Mouse (Mus musculus): ENCODE measurements around the gene Vps13c. TPM values are rescaled to one million over a fixed set of nuclear protein-coding genes. Genes with fewer than 3 reads are reported as not detected.

Vps13c gene
- polyA plus RNA-seq (2012; rRNA removed) (6.2 and 7.4 TPM in 2 replicates), polyA plus RNA-seq (2014; fragmentation: Nextera tagmentation; extraction: Ambion mirVana) (3.8 and 4.0 TPM in 2 replicates)

DNA sequence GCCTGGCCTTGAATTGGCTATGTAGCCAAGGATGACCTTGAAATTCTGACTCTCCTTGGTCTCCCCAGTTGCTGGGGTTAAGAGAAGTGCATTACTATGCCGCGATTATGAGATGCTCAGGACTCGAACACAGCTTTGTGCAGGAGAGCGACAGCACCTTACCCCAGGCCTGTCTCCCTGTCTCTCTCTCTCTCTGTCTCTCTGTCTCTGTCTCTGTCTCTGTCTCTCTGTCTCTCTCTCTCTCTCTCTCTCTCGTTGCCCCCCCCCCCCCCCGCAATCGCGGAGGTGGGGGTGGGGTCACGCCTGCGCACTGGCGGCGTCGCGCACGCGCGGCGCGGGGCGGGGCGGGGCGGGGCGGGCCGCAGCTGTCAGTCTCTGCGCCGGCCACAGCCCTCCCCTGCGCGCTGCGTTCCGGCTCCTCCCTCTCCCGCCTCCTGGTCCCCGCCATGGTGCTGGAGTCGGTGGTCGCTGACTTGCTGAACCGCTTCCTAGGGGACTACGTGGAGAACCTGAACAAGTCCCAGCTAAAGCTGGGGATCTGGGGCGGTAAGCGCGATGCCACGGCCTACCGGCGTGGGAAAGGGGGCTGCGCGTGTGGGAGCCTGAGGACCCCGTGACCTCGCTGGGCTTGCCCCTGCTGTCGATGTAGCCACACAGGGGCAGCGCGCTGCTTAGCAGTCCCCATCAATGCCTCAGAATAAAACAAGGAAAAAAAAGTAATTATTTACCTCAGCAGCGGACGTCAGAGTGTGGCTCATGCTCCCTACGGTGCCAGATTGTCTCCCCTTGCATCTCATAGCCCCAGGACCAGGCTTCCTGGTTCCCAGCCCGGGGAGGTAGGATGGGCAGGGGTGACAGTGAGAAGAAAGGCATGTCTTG, at the start of gene Vps13c:
TSS of gene Vps13c (plus strand) at position 416 of the 879 bp plus-strand sequence.
- no peaks in the 10 kb centered on the region for H3K9me3 ChIP-seq (ENCODE audit: control insufficient read depth, low read length)
- no peak within 1 kb of the TSS; the same call in 1 of the 2 replicates for H3K27ac ChIP-seq (replicated peaks; ENCODE audit: low read depth, low read length)
- no peaks in the 10 kb centered on the region for H3K36me3 ChIP-seq (ENCODE audit: control insufficient read depth, insufficient read depth, low read length)
- peaks cover 3% of the 10 kb centered on the region; the same call in 1 of the 2 replicates for H3K4me1 ChIP-seq (ENCODE audit: control insufficient read depth, insufficient read depth, low read length)
- 0 out of 2 replicates have a peak, but pooled peaks have one; percentile 38 for TF ChIP-seq POLR2A (IDR thresholded peaks at IDR 0.05; ENCODE audit: borderline replicate concordance, extremely low read depth, insufficient read depth, insufficient read length)
- WGBS = under 1% methylated on average over 47 of the region's 53 CpGs
- no peaks in the 10 kb centered on the region for H3K27me3 ChIP-seq (ENCODE audit: control insufficient read depth, insufficient read depth, low read length)
- H3K4me3 ChIP-seq (replicated peaks; ENCODE audit: low read length) = peak within 1 kb of the TSS; percentile 77
- peak; percentile 83 for DNase-seq (ENCODE audit: low spot score)
- peak within 1 kb of the TSS; percentile 82 for H3K4me2 ChIP-seq (replicated peaks; ENCODE audit: low read depth, low read length, severe bottlenecking)
- H3K9ac ChIP-seq (ENCODE audit: low read depth, low read length, severe bottlenecking) = peak within 1 kb of the TSS; percentile 64
- ATAC-seq (ENCODE audit: low FRiP score, low read depth) = peak; percentile 99

DNA sequence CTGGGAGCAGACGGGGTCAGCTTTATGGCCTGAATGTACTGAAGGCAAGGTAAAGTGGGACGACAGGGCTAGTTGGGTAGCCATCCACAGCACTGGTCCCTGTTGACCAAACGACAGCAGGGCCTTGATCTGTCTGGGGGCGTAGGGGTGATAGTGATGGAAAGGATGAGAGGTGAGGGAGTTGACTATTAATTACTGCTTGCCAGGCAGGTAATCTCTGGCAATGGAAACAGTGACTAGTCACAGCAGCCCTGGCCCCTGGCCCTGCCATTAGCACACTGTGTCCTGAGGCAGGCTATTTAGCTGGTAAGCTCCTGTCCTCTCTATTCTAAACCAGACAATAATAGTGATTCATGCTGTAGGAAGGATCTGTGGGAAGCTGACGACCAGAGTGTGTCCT, 47.8 kb upstream of the Vps13c start:
- DNase-seq (ENCODE audit: low spot score) = no peak
- no peaks in the 10 kb centered on the region for H3K4me1 ChIP-seq (ENCODE audit: control insufficient read depth, insufficient read depth, low read length)
- WGBS = 61% methylated on average over 5 of the region's 5 CpGs

DNA sequence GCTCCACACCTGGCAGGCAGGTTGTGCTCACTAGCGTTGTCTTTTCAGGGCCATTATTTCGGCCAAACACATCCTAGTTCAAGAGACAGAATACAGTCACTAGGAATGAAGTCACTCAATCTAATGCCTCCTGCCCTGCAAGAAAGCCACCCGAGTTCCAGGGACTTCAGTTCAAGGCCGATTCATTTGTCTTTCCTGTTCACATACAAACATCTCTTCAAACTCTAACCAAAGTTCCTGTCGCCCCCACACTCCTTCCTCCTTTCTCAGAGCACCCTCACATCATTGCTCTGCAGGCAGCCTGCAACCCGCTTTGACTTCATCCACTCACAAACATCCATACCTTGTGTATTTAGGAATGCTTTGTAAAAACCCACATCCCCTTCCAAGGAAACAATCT, 46.7 kb upstream of the Vps13c start:
- Histone ChIP-seq H3K4me1 (ENCODE audit: control insufficient read depth, insufficient read depth, low read length) (no peaks in the 10 kb centered on the region), H3K4me3 (replicated peaks; ENCODE audit: low read length) (no peak overlapping the region), H3K27ac (replicated peaks; ENCODE audit: low read depth, low read length) (no peak overlapping the region), H3K4me2 (replicated peaks; ENCODE audit: low read depth, low read length, severe bottlenecking) (no peak overlapping the region), H3K9ac (ENCODE audit: low read depth, low read length, severe bottlenecking) (no peak overlapping the region), H3K27me3 (ENCODE audit: control insufficient read depth, insufficient read depth, low read length) (no peaks in the 10 kb centered on the region), H3K9me3 (ENCODE audit: control insufficient read depth, low read length) (no peaks in the 10 kb centered on the region), H3K36me3 (ENCODE audit: control insufficient read depth, insufficient read depth, low read length) (no peaks in the 10 kb centered on the region)
- TF ChIP-seq POLR2A (IDR thresholded peaks at IDR 0.05; ENCODE audit: borderline replicate concordance, extremely low read depth, insufficient read depth, insufficient read length) = no peak
- ATAC-seq (ENCODE audit: low FRiP score, low read depth) (no peak), DNase-seq (ENCODE audit: low spot score) (no peak)
- WGBS = 69% methylated on average over 6 of the region's 6 CpGs

More for the DNA sequence above, 47.8 kb upstream of the Vps13c start:
- Histone ChIP-seq H3K27me3 (ENCODE audit: control insufficient read depth, insufficient read depth, low read length) (no peaks in the 10 kb centered on the region), H3K4me2 (replicated peaks; ENCODE audit: low read depth, low read length, severe bottlenecking) (no peak overlapping the region), H3K9ac (ENCODE audit: low read depth, low read length, severe bottlenecking) (no peak overlapping the region), H3K4me3 (replicated peaks; ENCODE audit: low read length) (no peak overlapping the region), H3K27ac (replicated peaks; ENCODE audit: low read depth, low read length) (no peak overlapping the region), H3K9me3 (ENCODE audit: control insufficient read depth, low read length) (no peaks in the 10 kb centered on the region), H3K36me3 (ENCODE audit: control insufficient read depth, insufficient read depth, low read length) (no peaks in the 10 kb centered on the region)
- TF ChIP-seq POLR2A (IDR thresholded peaks at IDR 0.05; ENCODE audit: borderline replicate concordance, extremely low read depth, insufficient read depth, insufficient read length) = no peak
- ATAC-seq (ENCODE audit: low FRiP score, low read depth) = no peak

DNA sequence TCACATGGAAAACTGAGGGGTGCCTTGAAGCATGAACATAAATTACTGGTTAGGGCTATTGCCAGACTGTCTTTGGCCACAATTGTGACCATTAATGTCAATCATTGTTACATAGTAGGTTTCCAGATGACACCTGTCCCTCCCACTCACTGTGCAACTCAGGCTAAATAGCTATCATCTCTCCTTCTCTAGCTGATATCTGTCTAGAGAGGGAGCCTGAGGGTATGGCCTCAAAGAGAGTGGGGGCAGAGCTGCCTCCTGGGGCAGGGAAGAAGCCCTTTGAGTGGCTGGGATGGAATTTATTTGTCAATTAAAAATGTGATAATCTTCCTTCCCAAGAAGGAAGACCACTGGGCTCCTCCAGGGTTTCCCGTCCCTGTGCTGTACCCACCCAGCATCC, 46.0 kb upstream of the Vps13c start:
- Histone ChIP-seq H3K4me2 (replicated peaks; ENCODE audit: low read depth, low read length, severe bottlenecking) (no peak overlapping the region), H3K27ac (replicated peaks; ENCODE audit: low read depth, low read length) (no peak overlapping the region), H3K27me3 (ENCODE audit: control insufficient read depth, insufficient read depth, low read length) (no peaks in the 10 kb centered on the region), H3K9me3 (ENCODE audit: control insufficient read depth, low read length) (no peaks in the 10 kb centered on the region), H3K9ac (ENCODE audit: low read depth, low read length, severe bottlenecking) (no peak overlapping the region), H3K4me3 (replicated peaks; ENCODE audit: low read length) (no peak overlapping the region), H3K4me1 (ENCODE audit: control insufficient read depth, insufficient read depth, low read length) (peaks cover 5% of the 10 kb centered on the region; the same call in 1 of the 2 replicates), H3K36me3 (ENCODE audit: control insufficient read depth, insufficient read depth, low read length) (no peaks in the 10 kb centered on the region)
- no peak for ATAC-seq (ENCODE audit: low FRiP score, low read depth)
- no peak for DNase-seq (ENCODE audit: low spot score)
- WGBS = 0% methylated on average over 1 of the region's 1 CpGs
- TF ChIP-seq POLR2A (IDR thresholded peaks at IDR 0.05; ENCODE audit: borderline replicate concordance, extremely low read depth, insufficient read depth, insufficient read length) = no peak

DNA sequence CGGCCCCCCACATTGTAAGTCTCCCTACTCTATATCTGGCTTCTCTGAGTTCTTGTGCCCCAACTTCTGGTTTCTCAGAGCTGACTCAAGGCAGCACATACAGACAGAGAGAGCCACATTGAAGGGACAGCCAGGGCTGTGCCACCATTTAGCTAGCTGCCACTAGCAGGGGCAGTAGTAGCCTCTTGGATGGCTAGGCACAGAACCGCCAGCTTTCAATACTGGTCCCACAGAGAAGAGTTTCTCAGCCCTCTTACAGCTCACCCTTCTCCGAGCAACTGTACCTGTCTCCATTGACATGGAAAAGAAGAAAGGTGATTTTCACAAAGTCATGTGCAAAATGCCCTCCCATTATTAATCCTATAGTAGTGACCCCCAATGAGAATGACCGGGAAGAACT, 45.5 kb upstream of the Vps13c start:
- no peak for ATAC-seq (ENCODE audit: low FRiP score, low read depth)
- 84% methylated on average over 4 of the region's 4 CpGs for whole genome bisulfite sequencing
- H3K27ac ChIP-seq (replicated peaks; ENCODE audit: low read depth, low read length) = no peak overlapping the region

More for the DNA sequence above, 45.5 kb upstream of the Vps13c start:
- Histone ChIP-seq H3K27me3 (ENCODE audit: control insufficient read depth, insufficient read depth, low read length) (no peaks in the 10 kb centered on the region), H3K4me1 (ENCODE audit: control insufficient read depth, insufficient read depth, low read length) (peaks cover 7% of the 10 kb centered on the region; the same call in 1 of the 2 replicates), H3K9ac (ENCODE audit: low read depth, low read length, severe bottlenecking) (no peak overlapping the region), H3K4me2 (replicated peaks; ENCODE audit: low read depth, low read length, severe bottlenecking) (no peak overlapping the region), H3K36me3 (ENCODE audit: control insufficient read depth, insufficient read depth, low read length) (no peaks in the 10 kb centered on the region), H3K4me3 (replicated peaks; ENCODE audit: low read length) (no peak overlapping the region), H3K9me3 (ENCODE audit: control insufficient read depth, low read length) (no peaks in the 10 kb centered on the region)
- DNase-seq (ENCODE audit: low spot score) = no peak
- no peak for TF ChIP-seq POLR2A (IDR thresholded peaks at IDR 0.05; ENCODE audit: borderline replicate concordance, extremely low read depth, insufficient read depth, insufficient read length)
